Mouse (Mus musculus) stomach, embryonic 14.5 days (tissue): ENCODE results near the gene Ftl1. TPM values are rescaled to one million over a fixed set of nuclear protein-coding genes. Genes with fewer than 3 reads are reported as not detected.
"Not testable (repeated sequence)": the region's sequence is repeated elsewhere in the genome, so short reads cannot be mapped to it uniquely, and the experiment has no call there.

ENCODE experiments used
- ATAC-seq: fragments of 200-750 bp; cut with Nextera tagmentation; 2 replicates; pipeline ENCODE4 v1.8.0; 2017; ENCODE audit warnings: low read depth, moderate TSS enrichment; ENCODE audit not compliant: insufficient number of reproducible peaks, insufficient read depth, low FRiP score
- H3K27ac ChIP-seq: fragments of 300-500 bp; sonication (generic); 2 replicates; pipeline ENCODE4 v1.5.1; 2014; ENCODE audit warnings: mild to moderate bottlenecking, low read length, moderate library complexity, mixed read lengths
- H3K27me3 ChIP-seq: fragments of 300-500 bp; sonication (generic); 2 replicates; pipeline ENCODE4 v1.6.1; 2014; ENCODE audit warnings: low read length, control low read depth, mixed read lengths; ENCODE audit not compliant: control insufficient read depth, insufficient read depth
- H3K36me3 ChIP-seq: fragments of 300-500 bp; sonication (generic); 2 replicates; pipeline ENCODE4 v1.6.1; 2014; ENCODE audit warnings: mild to moderate bottlenecking, control low read depth, low read length, moderate library complexity, mixed read lengths; ENCODE audit not compliant: control insufficient read depth, insufficient read depth
- H3K4me1 ChIP-seq: fragments of 300-500 bp; sonication (generic); 2 replicates; pipeline ENCODE4 v1.6.1; 2014; ENCODE audit warnings: low read length, control low read depth, mixed read lengths; ENCODE audit not compliant: control insufficient read depth, insufficient read depth
- H3K4me2 ChIP-seq: fragments of 300-500 bp; sonication (generic); replicated peaks from 2 replicates; pipeline ENCODE4 v1.6.1; 2014; ENCODE audit warnings: low read depth, low read length, control low read depth
- H3K4me3 ChIP-seq: fragments of 300-500 bp; sonication (generic); 2 replicates; pipeline ENCODE4 v1.5.1; 2014; ENCODE audit warnings: low read depth, low read length, control low read depth
- H3K9ac ChIP-seq: fragments of 300-500 bp; sonication (generic); replicated peaks from 2 replicates; pipeline ENCODE4 v1.6.1; 2014; ENCODE audit warnings: low read depth, mild to moderate bottlenecking, control low read depth, low read length, moderate library complexity, mixed read lengths
- H3K9me3 ChIP-seq: fragments of 300-500 bp; sonication (generic); 2 replicates; pipeline ENCODE4 v1.6.1; 2016; ENCODE audit warnings: low read depth, low read length, control low read depth; ENCODE audit not compliant: control insufficient read depth
- WGBS: fragments of 180-500 bp; shearing (Covaris S2); extraction: QIAGEN DNeasy Blood & Tissue Kit; methylation state at CpG from one replicate; pipeline ENCODE4 v1.1.7; 2014; 5-methylcytosine and 5-hydroxymethylcytosine counted together
- polyA plus RNA-seq: library from polyadenylated mRNA; unstranded; fragments of >200 nt; fragmentation: Nextera tagmentation; extraction: Ambion mirVana; gene quantifications from 2 replicates; pipeline ENCODE4 v1.2.1, GENCODE M21; 2014

Ftl1 gene
- polyA plus RNA-seq, 1 experiment from 2014 or later: 4,681 TPM

GRCm38 (mm10) chr7:45467090-45467670, 7.5 kb upstream of the Ftl1 start:
- ATAC-seq: peak; percentile 20; the same call in 1 of the 2 replicates
- 26% methylated on average over 7 of the region's 7 CpGs for WGBS
- peak overlapping the region; percentile 61 for H3K4me2 ChIP-seq
- H3K9me3 ChIP-seq: no peaks in the 10 kb centered on the region
- peak overlapping the region; percentile 86 for H3K4me3 ChIP-seq
- H3K9ac ChIP-seq: peak overlapping the region; percentile 83; the same call in 1 of the 2 replicates
- no peaks in the 10 kb centered on the region for H3K27me3 ChIP-seq
- 0 out of 2 replicates have a peak, but pooled peaks cover 6% of the 10 kb centered on the region for H3K4me1 ChIP-seq
- no peak overlapping the region; the same call in 1 of the 2 replicates for H3K27ac ChIP-seq
- peaks cover 16% of the 10 kb centered on the region; the same call in 1 of the 2 replicates for H3K36me3 ChIP-seq

GRCm38 (mm10) chr7:45466283-45467089, 6.8 kb upstream of the Ftl1 start, which contains the start of gene Bax:
Bax (minus strand) TSS chr7:45466898.
- Histone ChIP-seq H3K9me3 (no peaks in the 10 kb centered on the region), H3K4me1 (0 out of 2 replicates have a peak, but pooled peaks cover 6% of the 10 kb centered on the region), H3K36me3 (peaks cover 16% of the 10 kb centered on the region; the same call in 1 of the 2 replicates), H3K4me2 (peak within 1 kb of the TSS; percentile 61), H3K9ac (peak within 1 kb of the TSS; percentile 83), H3K27me3 (no peaks in the 10 kb centered on the region), H3K27ac (peak within 1 kb of the TSS; percentile 2; the same call in 1 of the 2 replicates), H3K4me3 (peak within 1 kb of the TSS; percentile 86)
- peak; percentile 84 for ATAC-seq
- WGBS: under 1% methylated on average over 58 of the region's 58 CpGs

GRCm38 (mm10) chr7:45465549-45465948, 5.9 kb upstream of the Ftl1 start:
- no peak for ATAC-seq
- WGBS: 79% methylated on average over 9 of the region's 9 CpGs
- H3K9ac ChIP-seq: no peak overlapping the region

GRCm38 (mm10) chr7:45465112-45465511, 5.4 kb upstream of the Ftl1 start:
- no peaks in the 10 kb centered on the region for H3K27me3 ChIP-seq
- no peak overlapping the region for H3K9ac ChIP-seq
- H3K27ac ChIP-seq: no peak overlapping the region
- ATAC-seq: no peak
- H3K9me3 ChIP-seq: no peaks in the 10 kb centered on the region
- no peak overlapping the region for H3K4me3 ChIP-seq
- no peak overlapping the region for H3K4me2 ChIP-seq
- peaks cover 17% of the 10 kb centered on the region for H3K4me1 ChIP-seq
- peaks cover 16% of the 10 kb centered on the region; the same call in 1 of the 2 replicates for H3K36me3 ChIP-seq
- WGBS: 92% methylated on average over 12 of the region's 12 CpGs

More at GRCm38 (mm10) chr7:45465549-45465948, 5.9 kb upstream of the Ftl1 start:
- peak overlapping the region; percentile 61 for H3K4me2 ChIP-seq
- no peak overlapping the region for H3K27ac ChIP-seq
- peaks cover 16% of the 10 kb centered on the region; the same call in 1 of the 2 replicates for H3K36me3 ChIP-seq
- no peaks in the 10 kb centered on the region for H3K27me3 ChIP-seq
- peaks cover 13% of the 10 kb centered on the region for H3K4me1 ChIP-seq
- H3K4me3 ChIP-seq: peak overlapping the region; percentile 86; the same call in 1 of the 2 replicates
- no peaks in the 10 kb centered on the region for H3K9me3 ChIP-seq

GRCm38 (mm10) chr7:45463987-45464778, 4.5 kb upstream of the Ftl1 start:
- H3K4me1 ChIP-seq: peaks cover 18% of the 10 kb centered on the region
- no peak for ATAC-seq
- no peak overlapping the region for H3K27ac ChIP-seq
- no peaks in the 10 kb centered on the region for H3K9me3 ChIP-seq
- no peak overlapping the region for H3K9ac ChIP-seq
- H3K36me3 ChIP-seq: peaks cover 16% of the 10 kb centered on the region; the same call in 1 of the 2 replicates
- H3K4me2 ChIP-seq: no peak overlapping the region
- no peaks in the 10 kb centered on the region for H3K27me3 ChIP-seq
- 95% methylated on average over 7 of the region's 7 CpGs for WGBS
- H3K4me3 ChIP-seq: no peak overlapping the region

- not testable (repeated sequence) for H3K9ac ChIP-seq, H3K9me3 ChIP-seq, H3K4me3 ChIP-seq, H3K4me2 ChIP-seq, H3K27ac ChIP-seq, ATAC-seq, H3K27me3 ChIP-seq
- 75% methylated on average over 4 of the region's 4 CpGs for WGBS
- Histone ChIP-seq H3K4me1 (peaks cover 23% of the 10 kb centered on the region), H3K36me3 (peaks cover 22% of the 10 kb centered on the region)
Measured at GRCm38 (mm10) chr7:45462868-45463267, 3.2 kb upstream of the Ftl1 start.

- no peak for ATAC-seq
- Histone ChIP-seq H3K27me3 (no peaks in the 10 kb centered on the region), H3K9me3 (no peaks in the 10 kb centered on the region), H3K27ac (no peak overlapping the region), H3K4me2 (no peak overlapping the region), H3K9ac (no peak overlapping the region), H3K36me3 (peaks cover 27% of the 10 kb centered on the region), H3K4me1 (peaks cover 29% of the 10 kb centered on the region), H3K4me3 (no peak overlapping the region)
- 84% methylated on average over 4 of the region's 4 CpGs for WGBS
Measured at GRCm38 (mm10) chr7:45462325-45462724, 2.6 kb upstream of the Ftl1 start.

- no peak overlapping the region for H3K4me2 ChIP-seq
- peaks cover 27% of the 10 kb centered on the region for H3K36me3 ChIP-seq
- no peak for ATAC-seq
- no peak overlapping the region for H3K9ac ChIP-seq
- H3K4me3 ChIP-seq: no peak overlapping the region
- 84% methylated on average over 4 of the region's 4 CpGs for WGBS
- H3K27me3 ChIP-seq: no peaks in the 10 kb centered on the region
- H3K27ac ChIP-seq: peak overlapping the region; percentile 75; the same call in 1 of the 2 replicates
- H3K9me3 ChIP-seq: no peaks in the 10 kb centered on the region
- H3K4me1 ChIP-seq: peaks cover 34% of the 10 kb centered on the region
Measured at GRCm38 (mm10) chr7:45461781-45462180, 2.1 kb upstream of the Ftl1 start.
